Mouse (Mus musculus): ENCODE data around the gene Btbd8.

Gene Btbd8

GRCm38 (mm10) chr5:107450299-107450698 lies 12.5 kb downstream of the Btbd8 start:
- no peak for DNase-seq (ENCODE audit: low spot score)

GRCm38 (mm10) chr5:107462147-107463076 lies 24.6 kb downstream of the Btbd8 start:
- DNase-seq (ENCODE audit: low spot score), result no peak

GRCm38 (mm10) chr5:107466501-107466900 lies 28.7 kb downstream of the Btbd8 start:
- DNase-seq (ENCODE audit: low spot score), result no peak

DNA sequence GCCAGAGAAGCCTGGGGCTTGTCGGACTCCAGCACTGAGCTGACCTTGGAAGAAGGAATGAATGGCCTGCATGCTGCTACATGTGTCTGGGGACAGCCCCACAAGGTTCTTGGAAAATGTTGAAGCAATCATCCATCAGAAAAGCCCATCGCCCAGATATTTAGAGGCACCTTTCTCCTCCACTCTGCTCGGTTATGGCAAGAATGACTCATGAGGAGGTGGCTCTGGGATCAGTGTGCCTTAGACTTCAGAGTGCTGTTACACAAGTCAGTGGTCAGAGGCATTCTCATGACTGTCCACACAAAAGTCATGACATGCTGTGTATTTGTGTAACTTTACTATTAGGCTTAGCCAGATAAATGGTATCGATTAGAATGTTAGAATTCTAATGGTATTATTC lies 29.3 kb downstream of the Btbd8 start:
- no peak for DNase-seq (ENCODE audit: low spot score)

- no peak for DNase-seq (ENCODE audit: low spot score)
These were observed 33.0 kb downstream of the Btbd8 start for GRCm38 (mm10) chr5:107470600-107471329.

DNA sequence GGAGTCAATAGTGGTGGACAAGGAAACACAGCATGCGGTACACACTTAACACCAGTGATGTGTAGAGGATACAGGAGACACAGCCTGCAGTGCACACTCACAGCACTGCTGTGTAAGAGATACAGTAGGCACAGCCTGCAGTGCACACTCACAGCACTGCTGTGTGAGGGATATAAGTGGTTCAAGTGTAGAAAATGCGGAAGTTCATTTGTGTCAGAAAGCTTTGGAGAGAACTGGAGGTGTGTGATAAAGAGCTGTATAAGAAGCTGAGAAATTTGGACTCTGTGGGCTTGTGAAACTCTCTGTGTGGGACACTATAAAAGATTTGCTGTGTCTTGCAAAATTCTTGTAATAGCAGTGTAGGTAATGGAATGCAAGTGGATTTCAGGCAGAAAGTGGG lies 42.4 kb downstream of the Btbd8 start:
- no peak for DNase-seq (ENCODE audit: low spot score)

GRCm38 (mm10) chr5:107488996-107489395 lies 51.2 kb downstream of the Btbd8 start:
- no peak for DNase-seq (ENCODE audit: low spot score)

DNA sequence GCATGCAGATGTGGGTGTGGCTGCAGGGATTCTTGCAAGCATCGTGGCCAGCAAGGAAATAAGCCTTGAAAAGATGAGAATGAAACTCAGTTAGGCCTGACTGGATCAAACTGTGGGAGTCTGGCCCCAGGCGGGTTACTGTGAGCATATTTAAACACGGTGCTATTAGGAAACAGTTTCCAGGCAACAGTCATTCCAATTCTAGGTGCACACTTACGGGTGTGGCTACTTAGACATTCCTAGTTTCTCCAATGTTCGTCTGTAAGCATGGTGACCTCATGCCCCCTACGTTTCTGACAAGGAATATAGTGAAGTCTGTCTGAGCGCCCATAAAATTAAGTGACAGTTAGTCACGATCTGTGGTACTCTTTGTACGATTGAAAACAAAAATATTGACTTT lies 53.2 kb downstream of the Btbd8 start:
- no peak for DNase-seq (ENCODE audit: low spot score)

GRCm38 (mm10) chr5:107492471-107492870 lies 54.7 kb downstream of the Btbd8 start:
- no peak for DNase-seq (ENCODE audit: low spot score)

DNA sequence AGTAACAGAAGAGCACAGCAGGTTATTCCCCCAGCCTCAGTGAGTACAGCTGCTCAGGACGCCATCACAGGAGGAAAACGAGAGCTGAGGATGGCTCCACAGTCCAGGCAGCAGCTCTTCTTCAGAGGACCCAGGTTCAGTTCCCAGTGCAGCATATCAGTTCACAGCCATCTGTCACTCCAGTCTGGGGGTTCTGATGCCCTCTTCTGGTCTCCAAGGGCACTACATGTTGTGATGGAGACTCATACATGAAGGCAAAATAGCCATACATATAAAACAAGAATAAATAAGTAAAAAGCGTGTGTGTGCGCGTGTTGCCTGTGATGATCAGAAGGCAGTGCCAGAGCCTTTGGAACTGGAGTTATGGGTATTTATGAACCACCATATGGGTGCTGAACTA lies 57.0 kb downstream of the Btbd8 start:
- DNase-seq (ENCODE audit: low spot score), result no peak

- no peak for DNase-seq (ENCODE audit: low spot score)
These were observed 58.2 kb downstream of the Btbd8 start for GRCm38 (mm10) chr5:107496047-107496446.

DNA sequence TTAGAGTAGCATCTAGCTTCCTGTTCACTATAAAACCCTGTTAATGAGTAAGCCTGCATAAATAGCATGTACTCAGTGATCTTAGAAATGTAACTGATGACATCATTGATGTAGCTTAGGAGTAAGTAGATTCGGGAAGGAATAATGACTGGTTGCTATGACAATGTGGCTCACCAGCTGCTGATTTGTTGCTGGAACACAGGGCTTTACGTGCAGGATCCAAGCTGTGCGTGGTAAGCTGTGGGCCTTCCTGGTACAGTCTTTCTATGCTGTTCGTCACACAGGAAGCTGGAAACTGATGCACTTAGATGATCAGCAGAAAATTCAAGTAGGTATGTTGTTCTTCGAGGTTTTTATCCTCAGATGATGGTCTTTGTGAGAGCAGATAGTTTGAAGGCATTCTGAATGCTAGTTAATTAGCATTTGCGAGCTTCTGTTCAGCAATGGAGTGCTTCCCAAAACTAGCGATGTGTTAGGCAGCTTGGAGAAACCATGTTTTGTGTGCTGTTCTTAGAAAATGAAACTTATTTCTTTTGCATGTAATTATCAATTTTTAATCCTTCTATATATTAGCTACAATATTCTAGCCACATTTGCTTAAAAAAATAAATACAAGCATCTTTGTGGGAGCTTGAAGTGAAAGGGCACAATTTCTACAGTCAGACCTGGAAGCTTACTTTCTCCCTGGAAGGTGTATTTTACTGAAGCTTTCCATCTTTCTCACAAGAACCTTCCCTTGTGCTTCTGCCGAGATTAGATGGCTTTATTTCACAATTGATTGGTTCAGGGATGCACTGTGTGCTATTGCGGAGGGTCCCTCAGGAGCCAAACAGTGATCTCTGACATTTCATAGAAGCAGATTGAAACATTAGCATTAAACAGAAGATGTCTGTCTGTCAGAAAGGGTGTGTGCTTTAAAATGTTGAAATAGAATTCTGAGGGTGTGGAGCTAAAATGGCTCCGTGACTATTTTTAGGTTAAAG lies 60.0 kb downstream of the Btbd8 start:
- DNase-seq (ENCODE audit: low spot score), result no peak

DNA sequence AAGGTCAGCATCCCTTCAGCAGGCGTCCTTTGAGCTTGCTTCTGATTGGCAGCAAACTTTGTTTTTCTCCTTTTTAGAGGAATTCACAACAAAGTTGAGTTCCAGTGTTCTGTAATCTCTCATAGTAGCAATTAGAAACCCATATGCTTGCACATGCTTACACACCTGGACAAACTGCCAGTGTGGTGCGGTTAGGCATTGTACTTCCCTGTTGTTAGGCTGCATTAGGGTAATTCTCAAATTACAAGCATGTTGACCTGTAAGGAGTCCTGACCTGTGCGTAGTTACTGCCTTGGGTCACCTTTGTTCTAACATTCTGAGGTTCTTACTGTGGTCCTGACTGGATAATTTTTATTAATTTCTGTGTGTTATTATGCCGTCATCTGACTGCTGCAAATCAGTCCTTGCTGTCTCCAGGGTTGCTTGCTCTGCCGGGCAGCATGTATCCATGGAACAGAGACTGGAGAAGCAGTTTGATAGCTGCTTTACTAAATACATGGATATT lies 61.1 kb downstream of the Btbd8 start:
- no peak for DNase-seq (ENCODE audit: low spot score)

DNA sequence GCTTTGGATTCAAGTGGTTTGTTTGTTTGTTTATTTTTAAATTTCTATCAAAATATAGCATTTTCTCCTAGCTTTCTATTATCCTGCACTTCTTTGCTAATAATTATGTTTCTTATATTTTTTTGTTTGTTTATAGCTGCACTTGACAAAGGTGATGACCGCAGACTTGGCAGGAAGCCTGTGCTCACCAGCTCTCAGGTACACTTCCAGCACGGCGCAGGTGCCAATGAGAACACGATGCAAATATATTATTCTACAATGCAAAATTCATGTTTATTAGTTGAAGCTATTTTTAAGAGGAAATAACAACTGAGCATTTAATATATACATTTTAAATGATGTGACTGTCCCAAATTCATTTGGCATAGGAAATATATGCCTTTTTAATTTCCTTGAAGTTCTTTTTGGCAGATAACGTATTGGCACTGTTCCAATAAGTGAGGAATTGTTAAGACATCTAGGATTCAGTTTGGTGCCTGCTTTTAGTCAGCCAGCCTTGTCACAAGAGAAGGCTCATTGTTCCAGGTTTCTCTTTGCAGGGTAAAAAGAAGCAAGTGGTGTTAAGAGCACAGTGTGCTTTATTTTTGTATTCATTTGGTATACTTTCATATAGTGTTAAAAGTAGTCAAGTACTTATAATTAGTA lies 62.2 kb downstream of the Btbd8 start:
- DNase-seq (ENCODE audit: low spot score), result no peak

DNA sequence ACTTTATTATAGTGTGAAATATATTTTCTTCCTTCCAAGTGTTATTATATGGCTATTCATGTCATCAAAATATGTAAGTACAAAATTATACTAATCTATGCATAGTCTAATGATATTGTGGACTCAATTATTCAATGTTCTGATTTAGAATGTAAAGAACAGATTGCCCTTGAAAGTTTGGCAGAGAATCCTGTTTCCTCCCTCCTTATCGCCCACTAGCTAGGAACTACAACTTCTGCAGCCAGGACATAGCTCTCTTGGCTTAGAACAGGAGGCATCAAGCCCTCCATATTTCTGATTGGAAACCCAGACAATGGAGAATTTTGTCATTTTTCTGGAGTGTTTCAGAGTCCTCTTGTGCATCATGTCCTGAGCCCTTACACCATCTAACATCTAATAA lies 62.9 kb downstream of the Btbd8 start:
- DNase-seq (ENCODE audit: low spot score), result no peak

GRCm38 (mm10) chr5:107507321-107507720 lies 69.5 kb downstream of the Btbd8 start, which contains the start of gene Gm42669:
TSS of gene Gm42669 (plus strand) at chr5:107507621.
- DNase-seq (ENCODE audit: low spot score), result no peak

GRCm38 (mm10) chr5:107510503-107510902 lies 72.7 kb downstream of the Btbd8 start:
- no peak for DNase-seq (ENCODE audit: low spot score)

DNA sequence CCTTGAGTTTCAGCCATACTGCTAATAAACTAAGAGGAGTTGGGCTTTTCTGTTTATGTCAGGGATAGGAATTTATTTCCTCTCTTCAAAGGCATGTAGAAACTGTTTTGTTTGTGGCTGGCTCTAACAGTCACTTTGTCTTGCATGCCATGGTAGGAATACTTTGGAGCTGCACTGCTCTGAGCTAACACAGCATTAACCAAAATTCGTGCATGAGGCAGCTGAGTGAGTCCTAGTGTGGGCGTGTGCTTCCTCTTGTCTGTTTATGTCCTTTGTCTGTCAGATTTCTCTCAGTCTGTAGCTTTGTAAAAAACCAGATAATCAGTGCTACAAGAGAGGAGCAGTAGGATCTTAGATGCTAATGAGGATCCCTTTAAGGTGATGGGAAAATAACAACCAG lies 73.5 kb downstream of the Btbd8 start:
- DNase-seq (ENCODE audit: low spot score), result no peak

GRCm38 (mm10) chr5:107513583-107513982 lies 75.8 kb downstream of the Btbd8 start:
- DNase-seq (ENCODE audit: low spot score), result peak; percentile 11

GRCm38 (mm10) chr5:107515453-107515852 lies 77.7 kb downstream of the Btbd8 start:
- DNase-seq (ENCODE audit: low spot score), result no peak

GRCm38 (mm10) chr5:107516087-107516486 lies 78.3 kb downstream of the Btbd8 start:
- no peak for DNase-seq (ENCODE audit: low spot score)

All from ovary, postnatal 14 days (tissue).